Mouse (Mus musculus) testis, adult 2 months (tissue): ENCODE data around the gene Pnpo. TPM values are rescaled to one million over a fixed set of nuclear protein-coding genes. Genes with fewer than 3 reads are reported as not detected.

Experiments used
- H3K27ac ChIP-seq: fragments of 200-500 bp; 2 replicates; pipeline ENCODE4 v1.5.1; 2012; ENCODE audit warnings: low read depth, low read length; ENCODE audit not compliant: control insufficient read depth, insufficient read depth
- H3K27me3 ChIP-seq: fragments of 200-500 bp; 2 replicates; pipeline ENCODE4 v1.6.1; 2012; ENCODE audit warnings: mild to moderate bottlenecking, low read length, moderate library complexity; ENCODE audit not compliant: control insufficient read depth, insufficient read depth
- H3K36me3 ChIP-seq: fragments of 200-500 bp; 2 replicates; pipeline ENCODE4 v1.6.1; 2012; ENCODE audit warnings: mild to moderate bottlenecking, low read length; ENCODE audit not compliant: control insufficient read depth, insufficient read depth
- H3K4me1 ChIP-seq: fragments of 200-500 bp; 2 replicates; pipeline ENCODE4 v1.6.1; 2012; ENCODE audit warnings: low read length; ENCODE audit not compliant: control insufficient read depth, insufficient read depth
- H3K4me3 ChIP-seq: fragments of 200-500 bp; 2 replicates; pipeline ENCODE4 v1.5.1; 2012; ENCODE audit warnings: low read depth, mild to moderate bottlenecking, low read length, moderate library complexity, mixed read lengths; ENCODE audit not compliant: control insufficient read depth
- CTCF ChIP-seq: fragments of 200-500 bp; IDR thresholded peaks from 2 replicates; pipeline ENCODE4 v1.5.1; 2012; ENCODE audit warnings: low read depth, mild to moderate bottlenecking, inconsistent platforms, low read length, moderate library complexity; ENCODE audit not compliant: control insufficient read depth, insufficient read depth, insufficient replicate concordance
- POLR2A ChIP-seq: fragments of 200-500 bp; IDR thresholded peaks from 2 replicates; pipeline ENCODE4 v1.6.1; 2012; ENCODE audit warnings: low read depth, mild to moderate bottlenecking, inconsistent platforms, low read length, moderate library complexity; ENCODE audit not compliant: control insufficient read depth
- polyA plus RNA-seq: library from polyadenylated mRNA; depleted of rRNA; stranded (reverse); fragments of >200 nt; gene quantifications from 2 replicates; pipeline ENCODE4 v1.2.3, GENCODE M21; 2012

The Pnpo gene
- polyA plus RNA-seq, 1 experiment, result 3.8 TPM

GRCm38 (mm10) chr11:96976911-96977591 is 33.3 kb upstream of the Pnpo start:
- H3K27ac ChIP-seq, result peak overlapping the region; percentile 93
- H3K4me1 ChIP-seq, result peaks cover 28% of the 10 kb centered on the region
- H3K27me3 ChIP-seq, result no peaks in the 10 kb centered on the region
- H3K4me3 ChIP-seq, result peak overlapping the region; percentile 90
- no peak; the same call in 1 of the 2 replicates for TF ChIP-seq POLR2A
- TF ChIP-seq CTCF, result no peak
- H3K36me3 ChIP-seq, result no peaks in the 10 kb centered on the region

- H3K27me3 ChIP-seq, result no peaks in the 10 kb centered on the region
- TF ChIP-seq CTCF, result no peak
- H3K36me3 ChIP-seq, result no peaks in the 10 kb centered on the region
- H3K4me1 ChIP-seq, result peaks cover 24% of the 10 kb centered on the region
- H3K27ac ChIP-seq, result peak overlapping the region; percentile 84
- peak overlapping the region; percentile 11 for H3K4me3 ChIP-seq
These were observed 32.5 kb upstream of the Pnpo start for GRCm38 (mm10) chr11:96976379-96976687.

DNA sequence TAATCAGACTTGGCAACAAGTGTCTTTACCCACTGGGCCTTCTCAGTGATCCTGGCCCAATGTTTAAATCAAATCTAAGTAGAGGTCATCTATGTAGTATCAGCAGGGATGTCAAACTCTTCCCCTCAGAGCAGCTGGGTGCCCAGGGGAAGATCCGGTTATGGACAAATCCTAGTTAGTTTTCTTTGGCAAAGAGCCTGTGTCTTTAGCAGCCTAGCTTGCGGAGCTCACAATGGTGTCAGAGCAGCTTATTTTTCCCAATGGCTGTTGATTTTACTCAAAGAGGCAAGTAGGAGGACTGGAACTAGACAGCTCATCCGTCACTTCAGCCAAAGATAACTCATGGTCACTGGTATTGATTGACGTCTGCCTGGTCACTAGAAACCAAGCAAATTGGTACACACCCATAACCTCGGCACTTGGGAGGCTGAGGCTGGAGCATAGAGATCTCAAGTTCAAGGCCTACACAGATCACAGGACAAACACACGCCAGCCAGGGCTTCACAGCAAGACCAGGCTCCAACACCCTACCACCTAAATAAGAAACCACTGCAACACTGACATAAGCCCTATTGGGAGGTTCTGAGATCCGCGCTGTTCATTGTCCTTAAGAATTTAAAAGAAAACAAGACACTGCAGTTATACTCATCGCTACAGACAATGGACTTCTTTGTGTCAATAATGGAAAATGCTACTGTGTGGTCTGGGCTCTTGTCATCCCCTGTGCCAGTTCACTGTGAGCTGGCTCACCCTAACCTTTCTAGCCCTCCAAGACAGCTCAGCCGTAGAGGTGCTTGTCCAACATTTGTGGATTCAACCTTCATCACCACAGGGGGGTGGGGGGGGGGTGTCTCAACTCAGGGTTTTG is 32.0 kb upstream of the Pnpo start:
- peak overlapping the region; percentile 84; the same call in 1 of the 2 replicates for H3K27ac ChIP-seq
- H3K27me3 ChIP-seq, result no peaks in the 10 kb centered on the region
- peaks cover 22% of the 10 kb centered on the region for H3K4me1 ChIP-seq
- no peaks in the 10 kb centered on the region for H3K36me3 ChIP-seq
- H3K4me3 ChIP-seq, result peak overlapping the region; percentile 11
- TF ChIP-seq CTCF (no peak), POLR2A (no peak)

DNA sequence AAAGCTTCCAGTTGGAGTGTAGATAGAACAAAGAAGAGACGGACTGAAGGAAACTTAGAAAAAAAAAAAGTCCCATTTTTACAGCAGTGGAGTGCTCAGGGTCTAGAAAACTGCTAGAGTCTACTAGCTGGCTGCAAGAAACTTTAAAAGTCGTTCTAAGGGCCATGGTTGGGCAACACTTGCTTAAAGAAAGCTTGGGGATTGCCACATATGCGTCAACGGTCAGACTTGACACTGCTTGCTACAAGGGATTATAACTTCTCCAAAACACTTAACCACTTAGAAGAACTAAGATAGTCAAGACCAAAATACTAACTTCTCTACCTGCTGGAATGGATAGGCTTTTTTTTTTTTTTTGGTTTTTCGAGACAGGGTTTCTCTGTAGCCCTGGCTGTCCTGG is 31.0 kb upstream of the Pnpo start:
- TF ChIP-seq POLR2A (no peak), CTCF (no peak)
- Histone ChIP-seq H3K36me3 (no peaks in the 10 kb centered on the region), H3K27ac (no peak overlapping the region), H3K4me3 (no peak overlapping the region), H3K27me3 (no peaks in the 10 kb centered on the region), H3K4me1 (peaks cover 21% of the 10 kb centered on the region)

GRCm38 (mm10) chr11:96973426-96973964 is 29.7 kb upstream of the Pnpo start:
- Histone ChIP-seq H3K27me3 (no peaks in the 10 kb centered on the region), H3K4me1 (peaks cover 16% of the 10 kb centered on the region), H3K4me3 (no peak overlapping the region), H3K27ac (no peak overlapping the region), H3K36me3 (no peaks in the 10 kb centered on the region)
- TF ChIP-seq POLR2A (no peak), CTCF (no peak)

- Histone ChIP-seq H3K4me1 (peaks cover 10% of the 10 kb centered on the region), H3K27me3 (no peaks in the 10 kb centered on the region), H3K36me3 (no peaks in the 10 kb centered on the region), H3K4me3 (no peak overlapping the region), H3K27ac (no peak overlapping the region)
- TF ChIP-seq CTCF, result no peak
- no peak for TF ChIP-seq POLR2A
These were observed 29.1 kb upstream of the Pnpo start for GRCm38 (mm10) chr11:96972906-96973305.

GRCm38 (mm10) chr11:96970341-96970740 is 26.6 kb upstream of the Pnpo start:
- TF ChIP-seq POLR2A (no peak), CTCF (no peak)

DNA sequence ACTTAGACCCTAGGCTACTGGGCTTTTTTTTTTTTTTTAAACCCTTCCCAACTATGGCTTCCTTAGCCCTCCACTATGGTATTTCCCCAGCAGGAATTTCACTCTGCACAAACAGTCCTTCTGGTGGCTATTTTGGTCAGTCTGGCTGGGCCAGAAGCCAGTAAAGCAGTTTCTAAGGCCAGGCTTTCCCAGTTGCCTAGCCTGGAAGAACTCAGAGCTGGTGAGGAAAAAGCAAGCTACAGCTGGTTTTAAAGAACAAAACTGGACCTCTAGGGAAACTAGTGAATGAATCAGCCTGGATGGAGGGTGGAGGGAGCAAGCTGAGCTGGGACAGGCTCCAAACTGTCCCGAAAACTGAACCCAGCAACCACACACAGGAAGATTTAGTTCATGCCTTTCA is 26.0 kb upstream of the Pnpo start:
- no peak for TF ChIP-seq CTCF
- TF ChIP-seq POLR2A, result no peak
- H3K36me3 ChIP-seq, result no peaks in the 10 kb centered on the region
- no peaks in the 10 kb centered on the region for H3K27me3 ChIP-seq
- H3K4me1 ChIP-seq, result peaks cover 3% of the 10 kb centered on the region
- H3K27ac ChIP-seq, result peak overlapping the region; percentile 67; the same call in 1 of the 2 replicates
- no peak overlapping the region for H3K4me3 ChIP-seq

More at GRCm38 (mm10) chr11:96970341-96970740, 26.6 kb upstream of the Pnpo start:
- Histone ChIP-seq H3K4me3 (no peak overlapping the region), H3K27me3 (no peaks in the 10 kb centered on the region), H3K4me1 (peaks cover 3% of the 10 kb centered on the region), H3K36me3 (no peaks in the 10 kb centered on the region), H3K27ac (no peak overlapping the region)
